Mouse (Mus musculus) myocyte (in vitro differentiated cells): ENCODE data around the gene Fdps.

ENCODE experiments used
- CEBPB ChIP-seq: IDR thresholded peaks from 2 replicates; pipeline ENCODE4 v1.6.1; 2011; ENCODE audit warnings: mild to moderate bottlenecking, moderate library complexity; ENCODE audit not compliant: poor library complexity, insufficient read depth, severe bottlenecking
- E2F4 ChIP-seq: IDR thresholded peaks from one replicate; pipeline ENCODE4 v1.6.1; 2011; ENCODE audit warnings: mild to moderate bottlenecking, control low read depth, moderate library complexity; ENCODE audit not compliant: insufficient read depth
- POLR2A ChIP-seq: IDR thresholded peaks from one replicate; pipeline ENCODE4 v1.6.1; 2011; ENCODE audit warnings: low read depth, mild to moderate bottlenecking, control low read depth, moderate library complexity; ENCODE audit not compliant: insufficient read length
- REST ChIP-seq: IDR thresholded peaks from one replicate; pipeline ENCODE4 v1.6.1; 2011; ENCODE audit warnings: mild to moderate bottlenecking, control low read depth, moderate library complexity; ENCODE audit not compliant: insufficient read depth, insufficient read length
- TCF12 ChIP-seq: IDR thresholded peaks from one replicate; pipeline ENCODE4 v1.6.1; 2011; ENCODE audit warnings: mild to moderate bottlenecking, control low read depth; ENCODE audit not compliant: poor library complexity, insufficient read depth, severe bottlenecking
- USF1 ChIP-seq: IDR thresholded peaks from one replicate; pipeline ENCODE4 v1.6.1; 2011; ENCODE audit warnings: low read depth, mild to moderate bottlenecking, control low read depth, moderate library complexity

GRCm38 (mm10) chr3:89101812-89102494 lies at the start of gene Fdps:
- TF ChIP-seq POLR2A (peak; percentile 51), CEBPB (no peak), TCF12 (no peak), REST (no peak), E2F4 (peak; percentile 27), USF1 (peak; percentile 64)
